Mouse (Mus musculus) cortical plate, adult 2 months (tissue): ENCODE measurements around the gene Gemin5.

ENCODE experiments used
- CTCF ChIP-seq: fragments of 200-500 bp; IDR thresholded peaks from 2 replicates; pipeline ENCODE4 v1.5.1; 2011; ENCODE audit warnings: mild to moderate bottlenecking, control low read depth, low read length; ENCODE audit not compliant: insufficient read depth; ENCODE audit errors: extremely low read depth
- POLR2A ChIP-seq: fragments of 200-500 bp; IDR thresholded peaks from 2 replicates; pipeline ENCODE4 v1.6.1; 2011; ENCODE audit warnings: mild to moderate bottlenecking, low read length, control low read depth; ENCODE audit not compliant: insufficient read depth; ENCODE audit errors: extremely low read depth

- TF ChIP-seq POLR2A (no peak), CTCF (no peak)
Measured at GRCm38 (mm10) chr11:58139466-58139865, 28.9 kb downstream of the Gemin5 start.
